Mouse (Mus musculus): ENCODE results near the gene Rimklb. TPM values are rescaled to one million over a fixed set of nuclear protein-coding genes. Genes with fewer than 3 reads are reported as not detected.

Gene Rimklb
- polyA plus RNA-seq, 1 experiment from 2014 or later = 63.4 TPM

GRCm38 (mm10) chr6:122466092-122466713, 32.4 kb downstream of the Rimklb start:
- no peak for DNase-seq (ENCODE audit: low spot score)
- no peak overlapping the region for H3K4me3 ChIP-seq (ENCODE audit: low read depth, low read length)
- H3K4me1 ChIP-seq (replicated peaks; ENCODE audit: control insufficient read depth, insufficient read depth, low read length) = no peaks in the 10 kb centered on the region
- ATAC-seq (ENCODE audit: low FRiP score) = no peak
- 67% methylated on average over 3 of the region's 3 CpGs for WGBS
- no peak overlapping the region for H3K9ac ChIP-seq (ENCODE audit: low read depth, low read length)
- H3K4me2 ChIP-seq (replicated peaks; ENCODE audit: low read depth, low read length) = no peak overlapping the region
- no peaks in the 10 kb centered on the region for H3K9me3 ChIP-seq (ENCODE audit: control insufficient read depth, low read length)
- H3K27me3 ChIP-seq (ENCODE audit: control insufficient read depth, insufficient read depth, low read length) = no peaks in the 10 kb centered on the region
- H3K27ac ChIP-seq (ENCODE audit: low read depth, low read length) = no peak overlapping the region
- H3K36me3 ChIP-seq (ENCODE audit: control insufficient read depth, insufficient read depth, low read length) = peaks cover 5% of the 10 kb centered on the region; the same call in 1 of the 2 replicates

- Histone ChIP-seq H3K36me3 (ENCODE audit: control insufficient read depth, insufficient read depth, low read length) (peaks cover 6% of the 10 kb centered on the region; the same call in 1 of the 2 replicates), H3K9ac (ENCODE audit: low read depth, low read length) (no peak overlapping the region), H3K4me2 (replicated peaks; ENCODE audit: low read depth, low read length) (no peak overlapping the region), H3K27ac (ENCODE audit: low read depth, low read length) (no peak overlapping the region), H3K4me1 (replicated peaks; ENCODE audit: control insufficient read depth, insufficient read depth, low read length) (no peaks in the 10 kb centered on the region), H3K27me3 (ENCODE audit: control insufficient read depth, insufficient read depth, low read length) (no peaks in the 10 kb centered on the region), H3K9me3 (ENCODE audit: control insufficient read depth, low read length) (no peaks in the 10 kb centered on the region), H3K4me3 (ENCODE audit: low read depth, low read length) (no peak overlapping the region)
- ATAC-seq (ENCODE audit: low FRiP score) (no peak), DNase-seq (ENCODE audit: low spot score) (no peak)
- WGBS = 97% methylated on average over 8 of the region's 8 CpGs
These were observed 39.4 kb downstream of the Rimklb start for GRCm38 (mm10) chr6:122458946-122459693.

GRCm38 (mm10) chr6:122447848-122448247, 50.7 kb downstream of the Rimklb start:
- Histone ChIP-seq H3K4me1 (replicated peaks; ENCODE audit: control insufficient read depth, insufficient read depth, low read length) (no peaks in the 10 kb centered on the region), H3K27me3 (ENCODE audit: control insufficient read depth, insufficient read depth, low read length) (no peaks in the 10 kb centered on the region), H3K9ac (ENCODE audit: low read depth, low read length) (no peak overlapping the region), H3K36me3 (ENCODE audit: control insufficient read depth, insufficient read depth, low read length) (no peaks in the 10 kb centered on the region), H3K4me3 (ENCODE audit: low read depth, low read length) (no peak overlapping the region), H3K27ac (ENCODE audit: low read depth, low read length) (no peak overlapping the region), H3K9me3 (ENCODE audit: control insufficient read depth, low read length) (no peaks in the 10 kb centered on the region), H3K4me2 (replicated peaks; ENCODE audit: low read depth, low read length) (no peak overlapping the region)
- ATAC-seq (ENCODE audit: low FRiP score) = no peak
- WGBS = 94% methylated on average over 7 of the region's 7 CpGs
- DNase-seq (ENCODE audit: low spot score) = no peak

GRCm38 (mm10) chr6:122445215-122445614, 53.3 kb downstream of the Rimklb start:
- H3K36me3 ChIP-seq (ENCODE audit: control insufficient read depth, insufficient read depth, low read length) = no peaks in the 10 kb centered on the region
- 87% methylated on average over 6 of the region's 6 CpGs for WGBS
- ATAC-seq (ENCODE audit: low FRiP score) = no peak
- H3K9me3 ChIP-seq (ENCODE audit: control insufficient read depth, low read length) = no peaks in the 10 kb centered on the region
- no peaks in the 10 kb centered on the region for H3K4me1 ChIP-seq (replicated peaks; ENCODE audit: control insufficient read depth, insufficient read depth, low read length)
- H3K9ac ChIP-seq (ENCODE audit: low read depth, low read length) = no peak overlapping the region
- no peak overlapping the region for H3K27ac ChIP-seq (ENCODE audit: low read depth, low read length)
- H3K27me3 ChIP-seq (ENCODE audit: control insufficient read depth, insufficient read depth, low read length) = no peaks in the 10 kb centered on the region
- H3K4me2 ChIP-seq (replicated peaks; ENCODE audit: low read depth, low read length) = no peak overlapping the region
- DNase-seq (ENCODE audit: low spot score) = no peak
- H3K4me3 ChIP-seq (ENCODE audit: low read depth, low read length) = no peak overlapping the region

- peak; percentile 16 for DNase-seq (ENCODE audit: low spot score)
- 64% methylated on average over 4 of the region's 4 CpGs for WGBS
- H3K4me2 ChIP-seq (replicated peaks; ENCODE audit: low read depth, low read length) = no peak overlapping the region
- H3K4me1 ChIP-seq (replicated peaks; ENCODE audit: control insufficient read depth, insufficient read depth, low read length) = no peaks in the 10 kb centered on the region
- H3K9me3 ChIP-seq (ENCODE audit: control insufficient read depth, low read length) = no peaks in the 10 kb centered on the region
- no peak overlapping the region for H3K27ac ChIP-seq (ENCODE audit: low read depth, low read length)
- no peak overlapping the region for H3K9ac ChIP-seq (ENCODE audit: low read depth, low read length)
- ATAC-seq (ENCODE audit: low FRiP score) = peak; percentile 65; the same call in 1 of the 2 replicates
- H3K36me3 ChIP-seq (ENCODE audit: control insufficient read depth, insufficient read depth, low read length) = no peaks in the 10 kb centered on the region
- H3K27me3 ChIP-seq (ENCODE audit: control insufficient read depth, insufficient read depth, low read length) = no peaks in the 10 kb centered on the region
- no peak overlapping the region for H3K4me3 ChIP-seq (ENCODE audit: low read depth, low read length)
These were observed 57.8 kb downstream of the Rimklb start for GRCm38 (mm10) chr6:122440632-122441226.

GRCm38 (mm10) chr6:122439249-122439648, 59.3 kb downstream of the Rimklb start:
- Histone ChIP-seq H3K9me3 (ENCODE audit: control insufficient read depth, low read length) (no peaks in the 10 kb centered on the region), H3K4me3 (ENCODE audit: low read depth, low read length) (no peak overlapping the region), H3K4me1 (replicated peaks; ENCODE audit: control insufficient read depth, insufficient read depth, low read length) (no peaks in the 10 kb centered on the region), H3K36me3 (ENCODE audit: control insufficient read depth, insufficient read depth, low read length) (no peaks in the 10 kb centered on the region), H3K4me2 (replicated peaks; ENCODE audit: low read depth, low read length) (no peak overlapping the region), H3K27me3 (ENCODE audit: control insufficient read depth, insufficient read depth, low read length) (no peaks in the 10 kb centered on the region), H3K9ac (ENCODE audit: low read depth, low read length) (no peak overlapping the region), H3K27ac (ENCODE audit: low read depth, low read length) (no peak overlapping the region)
- DNase-seq (ENCODE audit: low spot score) (no peak), ATAC-seq (ENCODE audit: low FRiP score) (no peak)
- 87% methylated on average over 3 of the region's 4 CpGs for WGBS

GRCm38 (mm10) chr6:122435270-122435669, 63.3 kb downstream of the Rimklb start:
- no peaks in the 10 kb centered on the region for H3K9me3 ChIP-seq (ENCODE audit: control insufficient read depth, low read length)
- no peak overlapping the region for H3K4me2 ChIP-seq (replicated peaks; ENCODE audit: low read depth, low read length)
- no peaks in the 10 kb centered on the region for H3K4me1 ChIP-seq (replicated peaks; ENCODE audit: control insufficient read depth, insufficient read depth, low read length)
- DNase-seq (ENCODE audit: low spot score) = no peak
- 93% methylated on average over 2 of the region's 2 CpGs for WGBS
- H3K9ac ChIP-seq (ENCODE audit: low read depth, low read length) = no peak overlapping the region
- no peak overlapping the region for H3K4me3 ChIP-seq (ENCODE audit: low read depth, low read length)
- H3K36me3 ChIP-seq (ENCODE audit: control insufficient read depth, insufficient read depth, low read length) = no peaks in the 10 kb centered on the region
- no peaks in the 10 kb centered on the region for H3K27me3 ChIP-seq (ENCODE audit: control insufficient read depth, insufficient read depth, low read length)
- ATAC-seq (ENCODE audit: low FRiP score) = no peak
- H3K27ac ChIP-seq (ENCODE audit: low read depth, low read length) = no peak overlapping the region

GRCm38 (mm10) chr6:122427456-122427855, 71.1 kb downstream of the Rimklb start:
- DNase-seq (ENCODE audit: low spot score) (no peak), ATAC-seq (ENCODE audit: low FRiP score) (no peak)
- no peak overlapping the region for H3K27ac ChIP-seq (ENCODE audit: low read depth, low read length)
- no peak overlapping the region for H3K4me3 ChIP-seq (ENCODE audit: low read depth, low read length)
- H3K9me3 ChIP-seq (ENCODE audit: control insufficient read depth, low read length) = no peaks in the 10 kb centered on the region
- H3K9ac ChIP-seq (ENCODE audit: low read depth, low read length) = no peak overlapping the region
- H3K27me3 ChIP-seq (ENCODE audit: control insufficient read depth, insufficient read depth, low read length) = no peaks in the 10 kb centered on the region
- no peak overlapping the region for H3K4me2 ChIP-seq (replicated peaks; ENCODE audit: low read depth, low read length)
- 91% methylated on average over 7 of the region's 7 CpGs for WGBS
- no peaks in the 10 kb centered on the region for H3K4me1 ChIP-seq (replicated peaks; ENCODE audit: control insufficient read depth, insufficient read depth, low read length)
- no peaks in the 10 kb centered on the region for H3K36me3 ChIP-seq (ENCODE audit: control insufficient read depth, insufficient read depth, low read length)
